Mouse (Mus musculus): ENCODE data around the gene Tnk1. TPM values are rescaled to one million over a fixed set of nuclear protein-coding genes. Genes with fewer than 3 reads are reported as not detected.

Tnk1 gene
- not detected in 2 replicates for polyA plus RNA-seq (2014; fragmentation: Nextera tagmentation; extraction: Ambion mirVana)

GRCm38 (mm10) chr11:69858113-69858998 is at the start of gene Tnk1:
Gene Tnk1, minus strand, starts transcription at chr11:69858730.
- no peak for DNase-seq (ENCODE audit: low spot score)
- H3K4me3 ChIP-seq (replicated peaks; ENCODE audit: low read length) = no peak within 1 kb of the TSS
- H3K27me3 ChIP-seq (ENCODE audit: control insufficient read depth, insufficient read depth, low read length) = peaks cover 23% of the 10 kb centered on the region
- no peaks in the 10 kb centered on the region for H3K9me3 ChIP-seq (ENCODE audit: control insufficient read depth, low read length)
- no peak within 1 kb of the TSS for H3K27ac ChIP-seq
- no peak for ATAC-seq (ENCODE audit: low FRiP score)
- no peaks in the 10 kb centered on the region for H3K4me1 ChIP-seq (replicated peaks; ENCODE audit: control insufficient read depth, insufficient read depth, low read length)
- H3K9ac ChIP-seq = no peak within 1 kb of the TSS
- WGBS = 22% methylated on average over 30 of the region's 30 CpGs
- no peaks in the 10 kb centered on the region for H3K36me3 ChIP-seq (replicated peaks; ENCODE audit: control insufficient read depth, insufficient read depth)
- no peak within 1 kb of the TSS for H3K4me2 ChIP-seq (replicated peaks)

GRCm38 (mm10) chr11:69904311-69904710 is 45.8 kb upstream of the Tnk1 start:
- H3K36me3 ChIP-seq (replicated peaks; ENCODE audit: control insufficient read depth, insufficient read depth) = peaks cover 58% of the 10 kb centered on the region
- DNase-seq (ENCODE audit: low spot score) (no peak), ATAC-seq (ENCODE audit: low FRiP score) (no peak)
- H3K27me3 ChIP-seq (ENCODE audit: control insufficient read depth, insufficient read depth, low read length) = no peaks in the 10 kb centered on the region
- peaks cover 21% of the 10 kb centered on the region for H3K4me1 ChIP-seq (replicated peaks; ENCODE audit: control insufficient read depth, insufficient read depth, low read length)
- H3K9me3 ChIP-seq (ENCODE audit: control insufficient read depth, low read length) = no peaks in the 10 kb centered on the region
- no peak overlapping the region for H3K4me2 ChIP-seq (replicated peaks)
- H3K4me3 ChIP-seq (replicated peaks; ENCODE audit: low read length) = no peak overlapping the region
- H3K27ac ChIP-seq = no peak overlapping the region
- H3K9ac ChIP-seq = no peak overlapping the region
- 95% methylated on average over 9 of the region's 9 CpGs for WGBS

GRCm38 (mm10) chr11:69902972-69903371 is 44.4 kb upstream of the Tnk1 start:
- ATAC-seq (ENCODE audit: low FRiP score) (no peak), DNase-seq (ENCODE audit: low spot score) (no peak)
- no peaks in the 10 kb centered on the region for H3K9me3 ChIP-seq (ENCODE audit: control insufficient read depth, low read length)
- peaks cover 29% of the 10 kb centered on the region for H3K4me1 ChIP-seq (replicated peaks; ENCODE audit: control insufficient read depth, insufficient read depth, low read length)
- H3K4me3 ChIP-seq (replicated peaks; ENCODE audit: low read length) = peak overlapping the region; percentile 93
- peaks cover 44% of the 10 kb centered on the region for H3K36me3 ChIP-seq (replicated peaks; ENCODE audit: control insufficient read depth, insufficient read depth)
- no peaks in the 10 kb centered on the region for H3K27me3 ChIP-seq (ENCODE audit: control insufficient read depth, insufficient read depth, low read length)
- peak overlapping the region; percentile 99 for H3K9ac ChIP-seq
- H3K27ac ChIP-seq = no peak overlapping the region
- H3K4me2 ChIP-seq (replicated peaks) = peak overlapping the region; percentile 98
- WGBS = 81% methylated on average over 13 of the region's 13 CpGs

GRCm38 (mm10) chr11:69901993-69902392 is 43.5 kb upstream of the Tnk1 start:
- no peak for DNase-seq (ENCODE audit: low spot score)
- Histone ChIP-seq H3K27me3 (ENCODE audit: control insufficient read depth, insufficient read depth, low read length) (no peaks in the 10 kb centered on the region), H3K36me3 (replicated peaks; ENCODE audit: control insufficient read depth, insufficient read depth) (peaks cover 34% of the 10 kb centered on the region), H3K9me3 (ENCODE audit: control insufficient read depth, low read length) (no peaks in the 10 kb centered on the region), H3K27ac (peak overlapping the region; percentile 99), H3K4me1 (replicated peaks; ENCODE audit: control insufficient read depth, insufficient read depth, low read length) (peaks cover 29% of the 10 kb centered on the region), H3K4me3 (replicated peaks; ENCODE audit: low read length) (peak overlapping the region; percentile 93), H3K9ac (peak overlapping the region; percentile 99), H3K4me2 (replicated peaks) (peak overlapping the region; percentile 98)
- WGBS = under 1% methylated on average over 38 of the region's 39 CpGs
- ATAC-seq (ENCODE audit: low FRiP score) = 0 out of 2 replicates have a peak, but pooled peaks have one; percentile 0

GRCm38 (mm10) chr11:69901406-69901846 is 42.9 kb upstream of the Tnk1 start:
- H3K4me1 ChIP-seq (replicated peaks; ENCODE audit: control insufficient read depth, insufficient read depth, low read length) = peaks cover 29% of the 10 kb centered on the region
- H3K4me2 ChIP-seq (replicated peaks) = peak overlapping the region; percentile 98
- under 1% methylated on average over 42 of the region's 42 CpGs for WGBS
- no peaks in the 10 kb centered on the region for H3K27me3 ChIP-seq (ENCODE audit: control insufficient read depth, insufficient read depth, low read length)
- peak overlapping the region; percentile 99 for H3K27ac ChIP-seq
- H3K36me3 ChIP-seq (replicated peaks; ENCODE audit: control insufficient read depth, insufficient read depth) = peaks cover 29% of the 10 kb centered on the region
- no peaks in the 10 kb centered on the region for H3K9me3 ChIP-seq (ENCODE audit: control insufficient read depth, low read length)
- H3K9ac ChIP-seq = peak overlapping the region; percentile 99
- ATAC-seq (ENCODE audit: low FRiP score) (peak; percentile 83), DNase-seq (ENCODE audit: low spot score) (peak; percentile 95)
- peak overlapping the region; percentile 93 for H3K4me3 ChIP-seq (replicated peaks; ENCODE audit: low read length)

- Histone ChIP-seq H3K27ac (peak within 1 kb of the TSS; percentile 99), H3K4me1 (replicated peaks; ENCODE audit: control insufficient read depth, insufficient read depth, low read length) (peaks cover 29% of the 10 kb centered on the region), H3K27me3 (ENCODE audit: control insufficient read depth, insufficient read depth, low read length) (no peaks in the 10 kb centered on the region), H3K4me3 (replicated peaks; ENCODE audit: low read length) (peak within 1 kb of the TSS; percentile 93), H3K36me3 (replicated peaks; ENCODE audit: control insufficient read depth, insufficient read depth) (peaks cover 22% of the 10 kb centered on the region), H3K9ac (peak within 1 kb of the TSS; percentile 99), H3K4me2 (replicated peaks) (peak within 1 kb of the TSS; percentile 98), H3K9me3 (ENCODE audit: control insufficient read depth, low read length) (no peaks in the 10 kb centered on the region)
- ATAC-seq (ENCODE audit: low FRiP score) = peak; percentile 92
- under 1% methylated on average over 38 of the region's 38 CpGs for WGBS
- DNase-seq (ENCODE audit: low spot score) = peak; percentile 91
Observed at GRCm38 (mm10) chr11:69900471-69901405, 42.2 kb upstream of the Tnk1 start, which contains the start of the genes 2810408A11Rik and Neurl4. Gene 2810408A11Rik, minus strand, starts transcription at chr11:69900987. Gene Neurl4, plus strand, starts transcription at chr11:69901072.

GRCm38 (mm10) chr11:69899870-69900269 is 41.3 kb upstream of the Tnk1 start:
- Histone ChIP-seq H3K9ac (peak overlapping the region; percentile 99), H3K4me1 (replicated peaks; ENCODE audit: control insufficient read depth, insufficient read depth, low read length) (peaks cover 29% of the 10 kb centered on the region), H3K4me2 (replicated peaks) (peak overlapping the region; percentile 98), H3K27ac (peak overlapping the region; percentile 99), H3K9me3 (ENCODE audit: control insufficient read depth, low read length) (no peaks in the 10 kb centered on the region), H3K36me3 (replicated peaks; ENCODE audit: control insufficient read depth, insufficient read depth) (peaks cover 13% of the 10 kb centered on the region), H3K27me3 (ENCODE audit: control insufficient read depth, insufficient read depth, low read length) (no peaks in the 10 kb centered on the region), H3K4me3 (replicated peaks; ENCODE audit: low read length) (peak overlapping the region; percentile 93)
- DNase-seq (ENCODE audit: low spot score) (no peak), ATAC-seq (ENCODE audit: low FRiP score) (no peak)
- 28% methylated on average over 4 of the region's 4 CpGs for WGBS

GRCm38 (mm10) chr11:69895291-69895690 is 36.8 kb upstream of the Tnk1 start, which contains the start of gene Acap1:
Gene Acap1, minus strand, starts transcription at chr11:69895539.
- Histone ChIP-seq H3K27me3 (ENCODE audit: control insufficient read depth, insufficient read depth, low read length) (no peaks in the 10 kb centered on the region), H3K4me2 (replicated peaks) (no peak within 1 kb of the TSS), H3K36me3 (replicated peaks; ENCODE audit: control insufficient read depth, insufficient read depth) (no peaks in the 10 kb centered on the region), H3K9me3 (ENCODE audit: control insufficient read depth, low read length) (no peaks in the 10 kb centered on the region), H3K27ac (no peak within 1 kb of the TSS), H3K9ac (no peak within 1 kb of the TSS), H3K4me3 (replicated peaks; ENCODE audit: low read length) (no peak within 1 kb of the TSS), H3K4me1 (replicated peaks; ENCODE audit: control insufficient read depth, insufficient read depth, low read length) (peaks cover 16% of the 10 kb centered on the region)
- DNase-seq (ENCODE audit: low spot score) = no peak
- ATAC-seq (ENCODE audit: low FRiP score) = no peak
- WGBS = 78% methylated on average over 4 of the region's 4 CpGs

All from hindbrain, embryonic 14.5 days (tissue).